Mouse (Mus musculus) embryonic fibroblast, embryonic 13.5 days (primary cell): Measurements from ENCODE around the gene Fam192a.

Experiments used
- CTCF ChIP-seq: IDR thresholded peaks from 2 replicates; pipeline ENCODE4 v1.5.1; 2011; ENCODE audit warnings: mild to moderate bottlenecking, control low read depth, low read length, moderate library complexity, borderline replicate concordance; ENCODE audit not compliant: insufficient read depth
- POLR2A ChIP-seq: IDR thresholded peaks from 2 replicates; pipeline ENCODE4 v1.6.1; 2011; ENCODE audit warnings: low read depth, mild to moderate bottlenecking, control low read depth, low read length, moderate library complexity

GRCm38 (mm10) chr8:94527178-94527577 lies 74.6 kb downstream of the Fam192a start:
- TF ChIP-seq POLR2A (no peak), CTCF (no peak)
